Mouse (Mus musculus): Measurements from ENCODE around the gene Ppp1r16b. TPM values are rescaled to one million over a fixed set of nuclear protein-coding genes. Genes with fewer than 3 reads are reported as not detected.

The Ppp1r16b gene
- total and polyA plus RNA-seq, 3 experiments = under 0.01 to 0.67 TPM; not detected in 1

GRCm38 (mm10) chr2:158732521-158732920, 67.3 kb downstream of the Ppp1r16b start:
- DNase-seq (ENCODE audit: low read depth, low spot score) = no peak
- TF ChIP-seq E2F4 (IDR thresholded peaks at IDR 0.05; ENCODE audit: borderline replicate concordance, low read depth, low read length) (no peak), ZKSCAN1 (IDR thresholded peaks at IDR 0.05; ENCODE audit: low read depth, low read length) (no peak), USF2 (IDR thresholded peaks at IDR 0.05; ENCODE audit: borderline replicate concordance in 1 of 2, insufficient read depth in 1 of 2, low read depth in 1 of 2, low read length in 2 of 2) (no peak), UBTF (IDR thresholded peaks at IDR 0.05; ENCODE audit: borderline replicate concordance, insufficient read depth, low read depth, low read length) (no peak), NELFE (IDR thresholded peaks at IDR 0.05; ENCODE audit: low read depth, low read length) (no peak), EP300 (IDR thresholded peaks at IDR 0.05; ENCODE audit: low read depth in 1 of 2, low read length in 2 of 2) (no peak), KAT2A (conservative IDR thresholded peaks at IDR 0.05; ENCODE audit: low read depth, low read length) (no peak), ZC3H11A (IDR thresholded peaks at IDR 0.05; ENCODE audit: low read depth, low read length) (no peak), MAFK (IDR thresholded peaks at IDR 0.05; ENCODE audit: borderline replicate concordance, low read depth, low read length) (no peak)
- Histone ChIP-seq H3K9ac (ENCODE audit: control insufficient read depth, low read depth, low read length, poor library complexity, severe bottlenecking) (no peak overlapping the region), H3K4me3 (ENCODE audit: control insufficient read depth in 1 of 2, insufficient read depth in 1 of 2, low read depth in 2 of 2, low read length in 2 of 2) (no peak overlapping the region), H3K27ac (ENCODE audit: control insufficient read depth, low read depth, low read length) (no peak overlapping the region), H3K27me3 (ENCODE audit: control insufficient read depth in 1 of 2, insufficient read depth in 2 of 2, low read length in 2 of 2) (no peaks in the 10 kb centered on the region), H3K9me3 (replicated peaks; ENCODE audit: insufficient read depth, low read length) (no peaks in the 10 kb centered on the region), H3K79me2 (ENCODE audit: control insufficient read depth, insufficient read depth, low read length, poor library complexity) (no peaks in the 10 kb centered on the region), H3K36me3 (ENCODE audit: control insufficient read depth in 1 of 2, insufficient read depth in 2 of 2, low read length in 2 of 2) (no peaks in the 10 kb centered on the region), H3K4me1 (ENCODE audit: control insufficient read depth in 1 of 2, insufficient read depth in 2 of 2, low read length in 2 of 2) (peaks cover 0 to 4% of the 10 kb centered on the region in 2 experiments; a peak in 1 of 4 replicates)

- no peak for TF ChIP-seq ZNF384 (IDR thresholded peaks at IDR 0.05; ENCODE audit: low read depth, low read length)
- TF ChIP-seq POLR2A (IDR thresholded peaks at IDR 0.05; ENCODE audit: control insufficient read depth in 1 of 2, insufficient read depth in 1 of 2, low read depth in 1 of 2, low read length in 2 of 2, poor library complexity in 1 of 2) = no peak
- no peak for TF ChIP-seq EP300 (IDR thresholded peaks at IDR 0.05; ENCODE audit: low read depth in 1 of 2, low read length in 2 of 2)
- TF ChIP-seq MYC (IDR thresholded peaks at IDR 0.05; ENCODE audit: low read depth, low read length) = no peak
- TF ChIP-seq ZKSCAN1 (IDR thresholded peaks at IDR 0.05; ENCODE audit: low read depth, low read length) = no peak
- TF ChIP-seq JUND (IDR thresholded peaks at IDR 0.05; ENCODE audit: low read depth, low read length) = no peak
- TF ChIP-seq MAFK (IDR thresholded peaks at IDR 0.05; ENCODE audit: borderline replicate concordance, low read depth, low read length) = no peak
- TF ChIP-seq GABPA (IDR thresholded peaks at IDR 0.05; ENCODE audit: low read depth, low read length) = no peak
- TF ChIP-seq POLR2AphosphoS2 (IDR thresholded peaks at IDR 0.05; ENCODE audit: low read length) = no peak
- no peak for TF ChIP-seq RAD21 (IDR thresholded peaks at IDR 0.05; ENCODE audit: low read depth, low read length)
- no peak for TF ChIP-seq MAZ (IDR thresholded peaks at IDR 0.05; ENCODE audit: low read depth, low read length)
- no peak for TF ChIP-seq KAT2A (conservative IDR thresholded peaks at IDR 0.05; ENCODE audit: low read depth, low read length)
- TF ChIP-seq MAX (IDR thresholded peaks at IDR 0.05; ENCODE audit: low read length) = no peak
- TF ChIP-seq GATA1 (IDR thresholded peaks at IDR 0.05; ENCODE audit: low read depth, low read length) = no peak
- TF ChIP-seq MYB (IDR thresholded peaks at IDR 0.05; ENCODE audit: low read depth, low read length) = no peak
- DNase-seq (ENCODE audit: low read depth, low spot score) = no peak
- Histone ChIP-seq H3K27ac (ENCODE audit: control insufficient read depth, low read depth, low read length) (no peak overlapping the region), H3K27me3 (ENCODE audit: control insufficient read depth in 1 of 2, insufficient read depth in 2 of 2, low read length in 2 of 2) (no peaks in the 10 kb centered on the region), H3K79me2 (ENCODE audit: control insufficient read depth, insufficient read depth, low read length, poor library complexity) (no peaks in the 10 kb centered on the region), H3K4me3 (ENCODE audit: control insufficient read depth in 1 of 2, insufficient read depth in 1 of 2, low read depth in 2 of 2, low read length in 2 of 2) (no peak overlapping the region), H3K36me3 (ENCODE audit: control insufficient read depth in 1 of 2, insufficient read depth in 2 of 2, low read length in 2 of 2) (no peaks in the 10 kb centered on the region), H3K9ac (ENCODE audit: control insufficient read depth, low read depth, low read length, poor library complexity, severe bottlenecking) (no peak overlapping the region), H3K4me1 (ENCODE audit: control insufficient read depth in 1 of 2, insufficient read depth in 2 of 2, low read length in 2 of 2) (peaks cover 0 to 4% of the 10 kb centered on the region in 2 experiments; a peak in 1 of 4 replicates), H3K9me3 (replicated peaks; ENCODE audit: insufficient read depth, low read length) (no peaks in the 10 kb centered on the region)
These were observed 67.9 kb downstream of the Ppp1r16b start for GRCm38 (mm10) chr2:158733136-158733535.
